Mouse (Mus musculus) spleen, adult 2 months (tissue): ENCODE results near the gene Ccdc88c.

Experiments
- CTCF ChIP-seq: fragments of 200-500 bp; IDR thresholded peaks from 2 replicates; pipeline ENCODE4 v1.5.1; 2011; ENCODE audit warnings: mild to moderate bottlenecking, inconsistent platforms; ENCODE audit not compliant: insufficient read depth, insufficient read length, insufficient replicate concordance; ENCODE audit errors: extremely low read depth
- POLR2A ChIP-seq: fragments of 200-500 bp; IDR thresholded peaks from 2 replicates; pipeline ENCODE4 v1.6.1; 2011; ENCODE audit warnings: low read depth, low read length, inconsistent platforms

GRCm38 (mm10) chr12:100994140-100995015, 34.5 kb downstream of the Ccdc88c start:
- TF ChIP-seq CTCF (no peak), POLR2A (no peak)
